Mouse (Mus musculus): ENCODE measurements around the gene Uhrf1. TPM values are rescaled to one million over a fixed set of nuclear protein-coding genes. Genes with fewer than 3 reads are reported as not detected.

Gene Uhrf1
- total and polyA plus RNA-seq, 2 experiments from 2014 or later, result 4.7 to 10.0 TPM

DNA sequence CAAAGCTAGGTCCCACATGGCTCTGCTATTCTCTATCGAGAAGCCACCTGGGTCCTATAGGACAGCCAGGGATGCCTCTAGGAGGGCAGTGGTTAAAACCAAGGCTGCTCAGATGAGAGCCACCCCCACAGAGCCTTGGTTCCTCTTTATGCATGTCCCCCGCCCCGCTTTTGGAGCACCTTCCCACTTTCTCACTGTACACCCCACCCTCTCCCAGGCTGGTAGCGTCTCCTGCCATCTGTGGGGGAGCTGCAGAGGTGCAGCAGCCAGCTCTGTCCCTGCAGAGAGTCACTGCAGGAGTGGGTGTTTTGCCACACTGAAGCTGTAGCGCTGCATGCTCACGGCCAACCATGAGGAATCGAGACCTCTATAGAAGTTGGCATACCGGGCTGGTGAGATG lies 19.8 kb upstream of the Uhrf1 start:
- H3K27ac ChIP-seq (ENCODE audit: low read depth, low read length), result no peak overlapping the region
- no peak for ATAC-seq (ENCODE audit: low FRiP score)
- no peaks in the 10 kb centered on the region for H3K27me3 ChIP-seq (ENCODE audit: insufficient read depth, low read length)
- no peaks in the 10 kb centered on the region for H3K36me3 ChIP-seq (ENCODE audit: insufficient read depth, low read length)
- H3K9me3 ChIP-seq (ENCODE audit: low read length), result no peaks in the 10 kb centered on the region
- no peak for TF ChIP-seq CTCF (IDR thresholded peaks at IDR 0.05)
- no peak overlapping the region for H3K9ac ChIP-seq (replicated peaks; ENCODE audit: low read length, poor library complexity, severe bottlenecking)
- no peak for DNase-seq (ENCODE audit: low spot score)
- no peaks in the 10 kb centered on the region for H3K4me1 ChIP-seq (ENCODE audit: insufficient read depth, low read length)
- no peak overlapping the region for H3K4me2 ChIP-seq (ENCODE audit: low read depth, low read length, poor library complexity, severe bottlenecking)
- H3K4me3 ChIP-seq (ENCODE audit: low read depth, low read length), result no peak overlapping the region
- WGBS, result 91% methylated on average over 8 of the region's 8 CpGs

GRCm38 (mm10) chr17:56285995-56286394 lies 17.1 kb upstream of the Uhrf1 start:
- Histone ChIP-seq H3K36me3 (ENCODE audit: insufficient read depth, low read length) (no peaks in the 10 kb centered on the region), H3K9ac (replicated peaks; ENCODE audit: low read length, poor library complexity, severe bottlenecking) (no peak overlapping the region), H3K27ac (ENCODE audit: low read depth, low read length) (no peak overlapping the region), H3K4me2 (ENCODE audit: low read depth, low read length, poor library complexity, severe bottlenecking) (no peak overlapping the region), H3K9me3 (ENCODE audit: low read length) (no peaks in the 10 kb centered on the region), H3K4me1 (ENCODE audit: insufficient read depth, low read length) (no peaks in the 10 kb centered on the region), H3K27me3 (ENCODE audit: insufficient read depth, low read length) (no peaks in the 10 kb centered on the region), H3K4me3 (ENCODE audit: low read depth, low read length) (no peak overlapping the region)
- DNase-seq (ENCODE audit: low spot score) (no peak), ATAC-seq (ENCODE audit: low FRiP score) (no peak)
- no peak for TF ChIP-seq CTCF (IDR thresholded peaks at IDR 0.05)
- WGBS, result 96% methylated on average over 11 of the region's 11 CpGs

DNA sequence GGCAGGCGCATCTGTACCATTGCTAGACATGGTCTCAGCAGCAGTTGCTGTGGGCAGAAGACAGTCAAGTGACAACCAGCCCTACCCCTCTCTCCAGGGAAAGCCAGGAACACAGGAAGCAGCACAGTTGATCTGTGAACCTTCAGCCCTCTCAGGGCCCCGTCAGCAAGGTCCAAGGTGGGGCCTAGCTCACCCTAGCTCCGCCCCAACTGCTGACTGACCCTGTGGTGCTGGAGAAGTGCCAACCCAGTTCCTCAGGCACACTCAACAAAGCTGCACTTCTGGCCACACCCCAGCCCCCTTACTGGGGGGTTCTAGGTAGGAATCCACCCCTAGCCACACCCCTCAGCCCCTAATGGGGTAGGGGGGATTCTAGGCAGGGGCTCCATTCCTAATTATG lies 15.3 kb upstream of the Uhrf1 start:
- no peaks in the 10 kb centered on the region for H3K4me1 ChIP-seq (ENCODE audit: insufficient read depth, low read length)
- 59% methylated on average over 3 of the region's 3 CpGs for WGBS
- H3K9me3 ChIP-seq (ENCODE audit: low read length), result no peaks in the 10 kb centered on the region
- no peak for ATAC-seq (ENCODE audit: low FRiP score)
- H3K36me3 ChIP-seq (ENCODE audit: insufficient read depth, low read length), result no peaks in the 10 kb centered on the region
- TF ChIP-seq CTCF (IDR thresholded peaks at IDR 0.05), result no peak
- DNase-seq (ENCODE audit: low spot score), result no peak
- no peaks in the 10 kb centered on the region for H3K27me3 ChIP-seq (ENCODE audit: insufficient read depth, low read length)
- no peak overlapping the region for H3K4me3 ChIP-seq (ENCODE audit: low read depth, low read length)
- H3K9ac ChIP-seq (replicated peaks; ENCODE audit: low read length, poor library complexity, severe bottlenecking), result no peak overlapping the region
- H3K4me2 ChIP-seq (ENCODE audit: low read depth, low read length, poor library complexity, severe bottlenecking), result no peak overlapping the region
- H3K27ac ChIP-seq (ENCODE audit: low read depth, low read length), result no peak overlapping the region

- H3K36me3 ChIP-seq (ENCODE audit: insufficient read depth, low read length), result no peaks in the 10 kb centered on the region
- no peak overlapping the region for H3K4me2 ChIP-seq (ENCODE audit: low read depth, low read length, poor library complexity, severe bottlenecking)
- no peaks in the 10 kb centered on the region for H3K9me3 ChIP-seq (ENCODE audit: low read length)
- H3K27ac ChIP-seq (ENCODE audit: low read depth, low read length), result no peak overlapping the region; the same call in 1 of the 2 replicates
- H3K9ac ChIP-seq (replicated peaks; ENCODE audit: low read length, poor library complexity, severe bottlenecking), result no peak overlapping the region
- 0 out of 2 replicates have a peak, but pooled peaks cover 4% of the 10 kb centered on the region for H3K27me3 ChIP-seq (ENCODE audit: insufficient read depth, low read length)
- no peak overlapping the region for H3K4me3 ChIP-seq (ENCODE audit: low read depth, low read length)
- WGBS, result 47% methylated on average over 3 of the region's 3 CpGs
- DNase-seq (ENCODE audit: low spot score) (no peak), ATAC-seq (ENCODE audit: low FRiP score) (no peak)
- no peaks in the 10 kb centered on the region for H3K4me1 ChIP-seq (ENCODE audit: insufficient read depth, low read length)
- no peak for TF ChIP-seq CTCF (IDR thresholded peaks at IDR 0.05)
Measured at GRCm38 (mm10) chr17:56288866-56289265, 14.3 kb upstream of the Uhrf1 start.

GRCm38 (mm10) chr17:56289371-56290331 lies 13.5 kb upstream of the Uhrf1 start:
- no peak for ATAC-seq (ENCODE audit: low FRiP score)

More at GRCm38 (mm10) chr17:56289371-56290331, 13.5 kb upstream of the Uhrf1 start:
- Histone ChIP-seq H3K4me2 (ENCODE audit: low read depth, low read length, poor library complexity, severe bottlenecking) (peak overlapping the region; percentile 38), H3K4me1 (ENCODE audit: insufficient read depth, low read length) (no peaks in the 10 kb centered on the region), H3K9ac (replicated peaks; ENCODE audit: low read length, poor library complexity, severe bottlenecking) (0 out of 2 replicates have a peak overlapping the region, but pooled peaks have one; percentile 44), H3K9me3 (ENCODE audit: low read length) (no peaks in the 10 kb centered on the region), H3K27ac (ENCODE audit: low read depth, low read length) (peak overlapping the region; percentile 55), H3K36me3 (ENCODE audit: insufficient read depth, low read length) (no peaks in the 10 kb centered on the region), H3K27me3 (ENCODE audit: insufficient read depth, low read length) (0 out of 2 replicates have a peak, but pooled peaks cover 4% of the 10 kb centered on the region), H3K4me3 (ENCODE audit: low read depth, low read length) (peak overlapping the region; percentile 20; the same call in 1 of the 2 replicates)
- DNase-seq (ENCODE audit: low spot score), result no peak
- no peak for TF ChIP-seq CTCF (IDR thresholded peaks at IDR 0.05)
- 9% methylated on average over 23 of the region's 23 CpGs for WGBS
